ENCODE assay signal across 10 mouse cellular contexts in the genomic region with DNA sequence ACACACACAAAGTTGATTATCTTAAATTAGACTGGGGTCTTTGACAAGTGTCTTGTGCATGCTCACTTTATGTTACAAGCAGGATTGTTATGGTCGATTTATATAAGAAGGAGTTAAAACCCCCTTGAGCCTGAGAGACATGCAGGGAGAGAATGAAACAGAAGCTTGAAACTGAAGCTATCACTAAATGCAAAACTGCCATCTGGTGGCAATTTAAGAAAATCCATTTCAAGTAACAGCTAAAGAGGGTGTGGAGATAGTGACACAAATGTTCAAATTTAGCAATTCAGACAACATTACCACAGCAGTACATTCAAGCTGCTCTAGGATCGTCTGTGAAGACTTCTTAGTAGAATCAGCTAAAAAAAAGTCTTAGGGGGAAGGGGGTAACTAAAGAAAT.
DNase-seq lines count a peak whose midpoint lies in the region; ATAC-seq and TF ChIP-seq lines count a peak whose summit lies in the region.
"Had no signal": no experiment of that assay in that cellular context is flagged by ENCODE, and none has a peak within 500 bp of the region (broad histone marks: within the 10 kb centered on the region; RNA-seq: fewer than 3 reads in every experiment).

No protein-coding gene starts in this region.

- H3K27ac ChIP-seq in forebrain, embryonic 13.5 days, result no peak overlapping the region
- no peak overlapping the region for H3K27ac ChIP-seq in forebrain, embryonic 10.5 days
- no peak overlapping the region for H3K27ac ChIP-seq in limb, embryonic 14.5 days (replicated peaks; ENCODE audit: low read depth, low read length)
- H3K27ac ChIP-seq in limb, embryonic 10.5 days, result no peak overlapping the region
- H3K27ac ChIP-seq: intestine, embryonic 15.5 days; limb, embryonic 15.5 days had no signal

- H3K27me3 ChIP-seq in forebrain, embryonic 13.5 days, result no peaks in the 10 kb centered on the region
- H3K27me3 ChIP-seq in forebrain, embryonic 10.5 days (ENCODE audit: poor library complexity, severe bottlenecking), result no peaks in the 10 kb centered on the region
- no peaks in the 10 kb centered on the region for H3K27me3 ChIP-seq in limb, embryonic 14.5 days (ENCODE audit: control insufficient read depth, insufficient read depth, low read length)
- no peaks in the 10 kb centered on the region for H3K27me3 ChIP-seq in limb, embryonic 10.5 days (ENCODE audit: low read depth, poor library complexity, severe bottlenecking)
- H3K27me3 ChIP-seq: intestine, embryonic 15.5 days; limb, embryonic 15.5 days had no signal

- 53% methylated on average over 2 of the region's 2 CpGs for WGBS in forebrain, embryonic 13.5 days
- 75% methylated on average over 2 of the region's 2 CpGs for WGBS in forebrain, embryonic 10.5 days
- 45% methylated on average over 2 of the region's 2 CpGs for WGBS in limb, embryonic 14.5 days
- 71% methylated on average over 2 of the region's 2 CpGs for WGBS in limb, embryonic 10.5 days

- no peak overlapping the region for H3K9ac ChIP-seq in forebrain, embryonic 13.5 days
- no peak overlapping the region for H3K9ac ChIP-seq in limb, embryonic 14.5 days (ENCODE audit: low read depth, low read length, severe bottlenecking)
- H3K9ac ChIP-seq: intestine, embryonic 15.5 days; limb, embryonic 15.5 days had no signal

- H3K36me3 ChIP-seq in forebrain, embryonic 13.5 days (ENCODE audit: poor library complexity, severe bottlenecking), result peaks cover 9% of the 10 kb centered on the region
- peaks cover 1% of the 10 kb centered on the region for H3K36me3 ChIP-seq in forebrain, embryonic 10.5 days (replicated peaks)
- peaks cover 2% of the 10 kb centered on the region; the same call in 1 of the 2 replicates for H3K36me3 ChIP-seq in limb, embryonic 14.5 days (ENCODE audit: control insufficient read depth, insufficient read depth, low read length)
- peaks cover 3% of the 10 kb centered on the region for H3K36me3 ChIP-seq in limb, embryonic 10.5 days

- H3K9me3 ChIP-seq in forebrain, embryonic 13.5 days (replicated peaks), result no peaks in the 10 kb centered on the region
- no peaks in the 10 kb centered on the region for H3K9me3 ChIP-seq in forebrain, embryonic 10.5 days
- H3K9me3 ChIP-seq in limb, embryonic 14.5 days (ENCODE audit: control insufficient read depth, low read length), result no peaks in the 10 kb centered on the region
- H3K9me3 ChIP-seq in limb, embryonic 10.5 days (replicated peaks), result no peaks in the 10 kb centered on the region
- H3K9me3 ChIP-seq: intestine, embryonic 15.5 days; limb, embryonic 15.5 days had no signal

- no peak for TF ChIP-seq POLR2A in limb, embryonic 14.5 days (IDR thresholded peaks at IDR 0.05; ENCODE audit: borderline replicate concordance, extremely low read depth, insufficient read depth, insufficient read length)

- H3K4me1 ChIP-seq in forebrain, embryonic 13.5 days, result no peaks in the 10 kb centered on the region
- no peaks in the 10 kb centered on the region for H3K4me1 ChIP-seq in forebrain, embryonic 10.5 days
- no peaks in the 10 kb centered on the region for H3K4me1 ChIP-seq in limb, embryonic 14.5 days (ENCODE audit: control insufficient read depth, insufficient read depth, low read length)
- no peaks in the 10 kb centered on the region for H3K4me1 ChIP-seq in limb, embryonic 10.5 days
- H3K4me1 ChIP-seq: intestine, embryonic 15.5 days; limb, embryonic 15.5 days had no signal

- ATAC-seq in forebrain, embryonic 13.5 days, result peak; percentile 43; the same call in 1 of the 2 replicates
- ATAC-seq in limb, embryonic 14.5 days (ENCODE audit: low FRiP score, low read depth), result no peak
- ATAC-seq in megakaryocyte progenitor cell, adult 5-6 weeks (replicated peaks; ENCODE audit: poor library complexity), result 0 out of 2 replicates have a peak, but pooled peaks have one; percentile 33
- ATAC-seq: intestine, embryonic 15.5 days had no signal

- no peak overlapping the region for H3K4me2 ChIP-seq in forebrain, embryonic 13.5 days
- no peak overlapping the region for H3K4me2 ChIP-seq in limb, embryonic 14.5 days (replicated peaks; ENCODE audit: low read depth, low read length, severe bottlenecking)
- H3K4me2 ChIP-seq: intestine, embryonic 15.5 days; limb, embryonic 15.5 days had no signal

- no peak overlapping the region for H3K4me3 ChIP-seq in forebrain, embryonic 13.5 days
- H3K4me3 ChIP-seq in forebrain, embryonic 10.5 days, result no peak overlapping the region
- H3K4me3 ChIP-seq in limb, embryonic 14.5 days (replicated peaks; ENCODE audit: low read length), result no peak overlapping the region
- H3K4me3 ChIP-seq in limb, embryonic 10.5 days, result no peak overlapping the region
- H3K4me3 ChIP-seq: intestine, embryonic 15.5 days; limb, embryonic 15.5 days had no signal

- DNase-seq in forebrain, embryonic 10.5 days (ENCODE audit: extremely low spot score, low spot score), result no peak
- DNase-seq in limb, embryonic 14.5 days (ENCODE audit: low spot score), result peak; percentile 71
- DNase-seq in limb, embryonic 10.5 days (ENCODE audit: low spot score), result no peak
- peak; percentile 20 for DNase-seq in MN1 (ENCODE audit: low spot score)
- no peak for DNase-seq in urinary bladder, postnatal 25 days (ENCODE audit: low spot score)
- no peak for DNase-seq in c-Kit-positive CD71-positive TER-119-positive erythroid progenitor cells, embryonic 14.5 days (ENCODE audit: low spot score)

Comparison
In these comparisons a context has a peak if more than half of its experiments do, and no peak if none do; other contexts are left out.
1. DNase-seq: peak in limb, embryonic 14.5 days (single experiment) and MN1 (single experiment); none in forebrain, embryonic 10.5 days (single experiment), limb, embryonic 10.5 days (single experiment), urinary bladder, postnatal 25 days (single experiment) and c-Kit-positive CD71-positive TER-119-positive erythroid progenitor cells, embryonic 14.5 days (single experiment).